Mouse (Mus musculus) heart, adult 8-10 months (tissue): ENCODE results near the gene Snrpd3. TPM values are rescaled to one million over a fixed set of nuclear protein-coding genes. Genes with fewer than 3 reads are reported as not detected.
A peak's percentile ranks its signal among the peaks of the same experiment; 100 is the strongest.
"Not testable (repeated sequence)": the region's sequence is repeated elsewhere in the genome, so short reads cannot be mapped to it uniquely, and the experiment has no call there.

ENCODE experiments used
- DNase-seq: peaks from one replicate; pipeline ENCODE4 v3.0.0; 2022; ENCODE audit warnings: low spot score
- total RNA-seq, 4 experiments: library from RNA; stranded (reverse); gene quantifications; 2 replicates each; pipeline ENCODE4 v1.2.4; 2022

Snrpd3 gene
- total RNA-seq, 4 experiments from 2014 or later: 64.0 to 72.6 (median 68.3) TPM

DNA sequence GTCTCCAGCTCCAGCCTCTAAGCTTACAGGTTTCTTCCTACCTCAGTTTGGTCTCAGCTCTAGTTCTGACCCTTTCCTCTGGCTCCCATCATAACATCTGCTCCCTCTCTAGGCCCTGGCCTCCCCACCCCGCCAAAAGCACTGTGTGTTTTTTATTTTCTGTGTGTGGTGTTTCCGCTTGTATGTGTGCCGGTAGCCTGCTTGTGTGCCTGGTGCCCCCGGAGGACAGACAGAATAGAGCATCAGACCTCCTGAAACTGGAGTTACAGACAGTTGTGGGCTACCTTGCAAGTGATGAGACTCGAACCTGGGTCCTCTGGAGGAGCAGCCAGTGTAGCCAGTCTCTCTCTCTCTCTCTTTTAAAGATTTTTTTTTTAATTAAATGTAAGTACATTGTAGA lies 49.0 kb downstream of the Snrpd3 start:
- DNase-seq: no peak

DNA sequence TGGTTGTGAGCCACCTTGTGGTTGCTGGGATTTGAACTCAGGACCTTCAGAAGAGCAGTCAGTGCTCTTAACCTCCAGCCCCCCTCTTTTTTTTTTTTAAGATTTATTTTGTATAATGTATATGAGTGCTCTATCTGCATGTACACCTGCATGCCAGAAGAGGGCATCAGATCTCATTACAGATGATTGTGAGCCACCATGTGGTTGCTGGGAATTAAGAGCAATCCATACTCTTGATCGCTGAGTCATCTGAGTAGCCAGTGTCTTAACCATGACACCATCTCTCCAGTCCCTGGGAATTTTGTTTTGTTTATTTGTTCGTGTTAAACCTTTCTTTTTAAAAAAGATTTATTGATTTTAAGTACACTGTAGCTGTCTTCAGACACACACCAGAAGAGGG lies 49.4 kb downstream of the Snrpd3 start:
- DNase-seq: not testable (repeated sequence)

DNA sequence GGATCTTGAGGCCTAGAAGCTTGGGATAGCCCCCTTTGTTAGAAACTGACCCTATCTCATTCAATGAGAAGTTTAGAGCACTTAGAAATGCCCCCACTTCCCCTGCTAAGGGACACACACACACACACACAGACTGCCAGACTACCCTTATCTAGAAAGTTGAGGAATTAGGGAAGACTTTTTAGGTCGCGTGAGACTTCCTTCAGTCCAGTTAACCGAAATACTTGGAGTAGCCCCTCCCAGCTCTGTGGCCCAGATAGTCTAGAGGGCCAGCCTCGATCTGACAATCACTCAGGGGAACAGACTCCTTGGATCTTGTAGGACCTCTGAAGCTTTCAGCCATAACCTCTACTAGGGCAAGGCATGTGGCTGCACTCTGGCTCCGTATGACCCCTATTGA lies 50.7 kb downstream of the Snrpd3 start:
- no peak for DNase-seq

DNA sequence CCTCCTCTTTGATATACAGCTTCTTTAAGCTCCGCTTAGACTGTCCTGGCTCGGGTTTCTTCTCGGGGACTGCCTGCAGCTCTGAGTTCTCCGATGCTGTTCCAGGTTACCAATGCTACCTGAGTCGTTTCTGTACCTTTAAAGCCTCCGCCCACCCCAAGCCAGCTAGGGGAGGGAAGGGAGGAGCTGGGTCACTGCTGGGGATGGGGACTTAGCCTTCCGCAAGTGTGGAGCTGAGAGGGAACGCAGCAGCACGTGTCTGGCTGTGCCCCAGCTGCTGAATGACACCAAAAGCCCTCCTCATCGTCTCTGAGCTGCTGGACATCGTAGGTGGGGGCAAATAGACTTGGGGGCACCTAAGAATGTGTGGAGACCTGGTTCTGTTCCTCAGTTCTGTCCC lies 51.1 kb downstream of the Snrpd3 start:
- no peak for DNase-seq

DNA sequence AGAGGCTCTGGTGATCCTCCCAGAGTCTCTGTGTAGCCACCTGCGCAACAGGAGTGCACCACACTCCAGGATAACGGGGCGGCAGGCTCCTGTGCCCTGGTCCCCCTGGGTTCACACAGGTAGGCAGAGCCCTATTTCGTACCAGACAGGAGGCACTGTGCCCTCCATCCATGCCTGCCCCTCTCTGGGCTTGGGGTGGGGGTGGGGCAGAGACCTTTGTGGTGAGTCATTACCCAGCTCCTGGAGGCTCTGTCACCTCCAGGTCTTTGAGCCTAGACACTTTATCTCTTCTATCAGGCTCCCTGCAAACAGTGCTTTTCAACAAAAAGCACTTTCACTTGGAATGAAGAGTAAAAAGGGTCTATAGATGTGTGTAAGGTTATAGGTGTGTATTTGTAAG lies 51.5 kb downstream of the Snrpd3 start:
- DNase-seq: no peak

DNA sequence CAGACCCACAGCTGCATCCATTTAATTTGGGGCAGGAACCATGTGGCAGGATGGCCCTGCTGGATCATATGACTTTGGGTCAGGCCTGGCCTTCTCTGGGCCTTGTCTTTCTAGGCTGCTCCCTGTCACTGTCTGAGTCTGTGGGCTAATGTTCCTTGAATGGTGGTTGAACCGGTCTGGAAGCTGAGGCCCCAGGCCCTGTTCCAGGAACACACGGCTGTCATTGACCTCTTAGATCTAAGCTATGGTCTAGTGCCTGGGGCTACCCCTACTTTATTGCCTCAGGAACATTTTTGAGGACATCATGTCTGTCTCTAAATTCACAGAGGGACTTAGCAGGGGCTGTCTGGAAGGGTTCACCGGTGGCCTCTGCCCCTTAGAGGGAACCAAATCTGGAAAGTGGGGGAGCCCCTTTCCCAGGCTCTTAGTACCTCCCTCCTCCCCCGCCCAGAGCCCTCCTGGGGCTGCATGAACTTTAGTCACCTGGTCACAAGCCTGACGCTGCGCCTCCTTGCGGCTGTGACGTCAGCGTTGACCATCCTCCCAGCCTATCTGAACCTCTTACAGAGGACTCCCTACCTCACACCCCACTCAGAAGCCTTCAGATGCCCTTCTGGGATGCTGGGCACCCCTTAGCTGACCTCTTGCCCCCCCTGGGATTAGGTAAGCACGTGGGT lies 53.8 kb downstream of the Snrpd3 start:
- DNase-seq: no peak

DNA sequence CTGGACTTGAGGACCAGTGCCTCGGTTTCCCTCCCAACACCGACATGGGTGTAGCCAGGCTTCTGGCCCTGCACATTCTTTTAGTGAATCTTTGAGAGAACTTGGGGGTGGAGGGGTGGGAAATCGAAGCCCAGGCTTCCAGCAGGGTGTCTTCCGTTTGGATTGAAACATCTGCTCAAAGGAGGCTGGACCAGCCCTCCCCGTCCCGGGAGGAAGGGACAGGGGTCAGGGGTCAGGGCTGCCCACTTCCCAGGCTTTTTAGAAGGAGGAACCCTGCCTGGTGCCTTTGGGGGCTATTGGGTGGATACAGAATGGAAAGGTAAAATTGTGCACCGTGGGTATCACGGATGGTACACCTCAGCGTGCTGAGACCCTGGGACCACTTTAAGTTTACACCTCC lies 54.6 kb downstream of the Snrpd3 start:
- no peak for DNase-seq

DNA sequence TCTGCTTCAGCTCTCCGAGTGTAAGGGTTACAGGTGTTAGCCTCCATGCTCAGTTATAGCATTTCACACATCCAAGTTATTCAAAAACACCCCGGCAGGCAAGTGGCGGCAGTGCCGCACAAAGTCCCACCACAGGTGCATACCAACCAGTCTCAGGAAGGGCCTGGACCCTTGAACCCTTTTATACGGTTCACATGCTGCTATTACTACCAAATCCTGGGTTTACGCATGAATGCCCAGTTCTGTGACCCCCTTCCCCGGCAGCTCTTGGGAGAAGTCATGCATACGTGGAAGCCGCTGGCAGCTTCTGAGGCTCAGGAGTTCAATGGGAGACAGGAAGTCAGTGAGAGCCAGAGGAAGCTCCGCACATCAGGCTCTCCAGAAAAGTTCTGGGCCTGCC lies 55.8 kb downstream of the Snrpd3 start:
- DNase-seq: no peak

DNA sequence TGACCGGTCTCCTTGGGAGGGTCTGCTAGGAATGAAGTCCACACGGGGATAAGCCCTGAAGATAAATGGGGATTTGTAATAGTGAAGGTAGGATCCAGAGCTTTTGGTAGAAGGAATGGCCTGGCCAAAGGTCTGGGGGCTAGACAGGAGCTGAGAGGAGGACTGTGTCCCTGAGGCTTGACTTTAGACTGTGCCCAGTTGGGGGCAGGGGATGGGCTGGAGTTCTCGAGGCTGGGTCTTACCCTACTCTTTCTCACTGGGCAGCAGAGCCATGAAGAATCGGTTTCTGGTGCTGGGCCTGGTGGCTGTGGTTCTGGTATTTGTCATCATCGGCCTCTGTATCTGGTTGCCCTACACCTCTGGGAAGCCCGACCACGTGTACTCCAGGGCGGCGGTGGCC lies 56.6 kb downstream of the Snrpd3 start:
- no peak for DNase-seq

DNA sequence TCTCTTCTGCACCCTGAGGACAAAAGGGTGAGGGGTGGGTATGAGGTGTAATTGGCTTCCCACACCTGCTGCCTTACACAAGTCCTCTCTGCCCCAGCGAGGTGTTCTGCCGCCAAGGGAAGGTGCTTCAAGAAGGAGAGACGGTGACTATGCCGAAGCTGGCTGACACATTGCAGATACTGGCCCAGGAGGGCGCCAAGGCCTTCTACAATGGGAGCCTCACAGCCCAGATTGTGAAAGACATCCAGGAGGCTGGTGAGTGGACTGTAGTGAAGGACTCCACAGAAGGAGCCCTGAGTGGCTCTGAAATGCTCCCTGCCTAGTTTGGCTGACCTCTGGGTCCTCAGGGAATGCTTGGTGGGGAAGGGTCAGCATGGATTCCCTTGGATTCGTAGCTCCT lies 61.8 kb downstream of the Snrpd3 start:
- no peak for DNase-seq

DNA sequence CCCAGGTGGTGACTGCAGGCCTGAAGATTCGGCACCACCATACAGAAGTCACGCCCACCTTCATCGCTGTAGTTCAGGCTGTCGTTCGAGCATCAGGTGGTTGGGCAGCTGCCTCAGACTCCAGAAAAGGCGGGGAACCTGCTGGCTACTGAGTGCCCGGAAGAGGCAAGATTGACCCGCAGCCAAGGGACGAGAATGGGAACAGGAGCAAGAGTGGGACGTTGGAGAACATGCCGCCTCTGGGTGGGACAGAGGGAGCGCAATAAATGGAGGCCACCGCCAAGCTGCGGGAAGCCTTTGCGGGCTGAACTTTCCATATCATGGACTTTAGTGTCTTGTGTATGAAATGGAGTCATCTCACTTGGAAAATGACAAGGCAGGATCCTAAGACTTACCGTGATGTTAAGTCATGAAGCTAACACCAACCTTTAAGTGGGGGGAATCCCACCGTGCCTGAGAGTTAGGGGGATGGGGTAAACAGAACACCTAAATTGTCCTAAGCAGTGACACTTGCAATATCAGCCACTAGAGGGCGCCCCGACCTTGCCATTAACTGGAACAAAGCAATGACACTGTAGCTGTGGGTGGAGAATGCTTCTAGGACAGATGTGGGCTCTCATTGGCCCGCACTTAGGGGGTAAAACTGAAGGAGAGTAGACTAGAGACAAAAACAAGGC lies 68.7 kb downstream of the Snrpd3 start:
- peak; percentile 90 for DNase-seq

DNA sequence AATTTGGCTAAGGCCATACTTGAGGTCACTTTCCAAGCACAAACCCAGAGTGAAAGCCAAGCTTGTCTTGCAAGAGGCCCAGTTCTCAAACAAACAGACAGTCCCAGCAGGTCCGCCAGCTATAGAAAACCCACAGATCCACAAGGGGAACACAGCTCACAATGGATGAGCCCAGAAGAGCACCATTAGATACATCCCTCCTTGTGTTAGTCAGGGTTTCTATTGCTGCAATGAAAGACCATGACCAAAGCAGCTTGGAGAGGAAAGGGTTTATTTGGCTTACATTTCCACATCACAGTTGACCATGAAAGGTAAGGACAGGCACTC lies 69.2 kb downstream of the Snrpd3 start:
- no peak for DNase-seq

Other genes starting within 250 kb of the Snrpd3 start
- gene Adora2a, start 200.7 kb upstream of the Snrpd3 start, total RNA-seq: 1 to 10 TPM; 5.8 to 9.3 (median 7.0) TPM
- gene Upb1, start 116.4 kb upstream of the Snrpd3 start, total RNA-seq: 1 to 10 TPM in 1 of 4 experiments, under 1 TPM in 3; 0.53 to 1.0 (median 0.63) TPM
- gene Gucd1, start 421 bp downstream of the Snrpd3 start, total RNA-seq: 10 to 100 TPM; 34.0 to 37.2 (median 36.1) TPM
- 1 to 10 TPM in 2 of 4 experiments, under 1 TPM in 2; 0.79 to 1.6 (median 0.97) TPM for gene Lrrc75b, start 42.8 kb downstream of the Snrpd3 start, total RNA-seq
- gene Ggt1, start 44.1 kb downstream of the Snrpd3 start, total RNA-seq: not detected
- 1 to 10 TPM; 3.4 to 4.9 (median 4.9) TPM for gene Ggt5, start 71.8 kb downstream of the Snrpd3 start, total RNA-seq
- 1 to 10 TPM in 3 of 4 experiments, under 1 TPM in 1; 0.98 to 2.2 (median 1.7) TPM for gene Susd2, start 126.5 kb downstream of the Snrpd3 start, total RNA-seq
- gene Cabin1, start 246.8 kb downstream of the Snrpd3 start, total RNA-seq: 10 to 100 TPM; 15.5 to 22.0 (median 20.8) TPM